Mouse (Mus musculus) liver, adult (tissue): Measurements from ENCODE around the gene Mcm7.

Experiments used
- GATA4 ChIP-seq: IDR thresholded peaks from 2 replicates; pipeline ENCODE4 v1.6.1; 2014; ENCODE audit warnings: mild to moderate bottlenecking, low read length; ENCODE audit not compliant: insufficient replicate concordance

The Mcm7 gene

GRCm38 (mm10) chr5:138163610-138164009 lies 8.6 kb downstream of the Mcm7 start:
- no peak for TF ChIP-seq GATA4

- no peak for TF ChIP-seq GATA4
Measured at GRCm38 (mm10) chr5:138163046-138163445, 9.2 kb downstream of the Mcm7 start.

- TF ChIP-seq GATA4, result no peak
Measured at GRCm38 (mm10) chr5:138160842-138161665, 11.2 kb downstream of the Mcm7 start, which contains the start of gene Cops6. Gene Cops6 (plus strand): TSS chr5:138161071.

- no peak for TF ChIP-seq GATA4
Measured at GRCm38 (mm10) chr5:138160224-138160762, 11.9 kb downstream of the Mcm7 start.

GRCm38 (mm10) chr5:138155443-138155976 lies 16.7 kb downstream of the Mcm7 start, which contains the start of gene Zfp113:
Gene Zfp113 (minus strand): TSS chr5:138155744.
- no peak for TF ChIP-seq GATA4

- TF ChIP-seq GATA4, result 0 out of 2 replicates have a peak, but pooled peaks have one; percentile 27
Measured at GRCm38 (mm10) chr5:138154390-138154789, 17.8 kb downstream of the Mcm7 start.

- TF ChIP-seq GATA4, result no peak
Measured at GRCm38 (mm10) chr5:138138585-138138984, 33.6 kb downstream of the Mcm7 start.

- TF ChIP-seq GATA4, result no peak
Measured at GRCm38 (mm10) chr5:138137935-138138549, 34.2 kb downstream of the Mcm7 start.

GRCm38 (mm10) chr5:138137257-138137656 lies 35.0 kb downstream of the Mcm7 start:
- TF ChIP-seq GATA4, result no peak

GRCm38 (mm10) chr5:138132425-138133064 lies 39.7 kb downstream of the Mcm7 start:
- TF ChIP-seq GATA4, result no peak

GRCm38 (mm10) chr5:138118041-138118440 lies 54.2 kb downstream of the Mcm7 start:
- no peak for TF ChIP-seq GATA4

GRCm38 (mm10) chr5:138117199-138118015 lies 54.8 kb downstream of the Mcm7 start:
- TF ChIP-seq GATA4, result no peak

GRCm38 (mm10) chr5:138116255-138117198 lies 55.7 kb downstream of the Mcm7 start, which contains the start of gene Zscan21:
Gene Zscan21 (plus strand): TSS chr5:138116903.
- no peak; the same call in 1 of the 2 replicates for TF ChIP-seq GATA4
